Mouse (Mus musculus): ENCODE results near the gene Hspb11.

DNA sequence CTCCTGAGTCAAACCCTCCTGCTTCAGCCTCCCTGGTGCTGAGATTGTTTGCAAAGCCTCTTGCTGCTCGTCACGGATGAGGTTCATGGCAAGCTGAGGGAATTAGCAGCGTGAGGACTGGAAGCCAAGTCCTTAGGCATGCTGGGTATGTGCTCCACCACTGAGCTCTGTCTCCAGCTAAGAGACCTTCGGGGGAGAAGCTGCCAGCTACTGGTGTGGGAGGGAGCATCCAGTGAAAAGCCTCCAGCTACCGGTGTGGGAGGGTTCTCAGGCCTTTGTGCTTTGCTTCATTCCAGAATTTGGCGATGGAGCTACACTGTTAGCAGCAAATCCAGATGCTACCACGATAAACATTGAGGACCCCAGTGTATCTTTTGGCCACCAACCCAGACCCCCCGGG lies 65.3 kb downstream of the Hspb11 start:
- TF ChIP-seq CTCF (IDR thresholded peaks at IDR 0.05; ENCODE audit: borderline replicate concordance, insufficient read depth, low read depth, low read length), result no peak
- TF ChIP-seq POLR2A (IDR thresholded peaks at IDR 0.05; ENCODE audit: borderline replicate concordance, insufficient read depth, low read length), result no peak

Data from cerebellum, adult 2 months (tissue).